Mouse (Mus musculus): Measurements from ENCODE around the gene Akap7.

DNA sequence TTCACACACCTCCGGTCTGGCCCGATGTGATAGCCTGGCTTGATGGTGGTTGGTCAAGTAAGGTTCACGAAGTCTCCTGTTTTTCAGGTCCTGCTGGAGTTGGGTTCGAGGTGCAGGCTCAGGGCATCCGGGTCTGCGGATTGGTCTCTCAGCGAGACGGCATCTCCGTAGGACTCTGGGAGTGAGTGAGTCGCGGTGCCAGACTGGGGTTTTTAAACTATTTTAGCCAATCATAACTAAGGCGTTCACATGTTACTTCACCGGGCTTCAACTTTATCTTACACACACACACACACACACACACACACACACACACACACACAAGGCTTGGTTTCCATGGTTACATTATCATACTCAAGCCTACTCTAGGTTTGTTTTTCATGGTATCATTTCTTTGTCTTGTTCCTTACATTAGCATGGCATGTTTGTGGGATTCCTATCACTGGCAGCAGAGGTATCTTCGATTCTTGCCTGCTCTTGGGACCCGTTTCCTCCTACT, 8.6 kb downstream of the Akap7 start:
- TF ChIP-seq CTCF (IDR thresholded peaks at IDR 0.05; ENCODE audit: low read depth, low read length), result no peak
- no peak for TF ChIP-seq POLR2A (IDR thresholded peaks at IDR 0.05; ENCODE audit: extremely low read depth, insufficient read depth, low read length)

Data from liver, adult 2 months (tissue).